Mouse (Mus musculus): ENCODE data around the gene Gpc5. TPM values are rescaled to one million over a fixed set of nuclear protein-coding genes. Genes with fewer than 3 reads are reported as not detected.

The Gpc5 gene
- polyA plus RNA-seq, 1 experiment from 2014 or later = 1.4 TPM

DNA sequence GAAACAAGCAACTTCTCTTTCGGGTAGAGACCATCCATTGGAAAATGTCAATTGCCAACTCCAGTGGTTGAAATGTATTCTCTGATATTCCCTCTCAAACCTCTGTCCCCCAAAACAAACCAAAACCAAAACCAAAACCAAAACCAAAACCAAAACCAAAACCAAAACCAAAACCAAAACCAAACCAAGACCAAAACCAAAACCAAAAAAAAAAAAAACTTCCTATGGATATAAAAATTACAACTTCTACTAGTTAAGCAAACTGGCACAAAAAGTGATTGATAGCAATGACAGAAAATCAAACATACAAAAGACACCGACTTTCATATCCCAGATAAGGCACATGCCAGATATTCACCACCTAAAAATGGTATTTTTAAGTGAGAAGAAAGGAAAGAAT is 161.7 kb downstream of the Gpc5 start:
- Histone ChIP-seq H3K27me3 (no peaks in the 10 kb centered on the region; the same call in 1 of the 2 replicates), H3K4me1 (no peaks in the 10 kb centered on the region), H3K9me3 (no peaks in the 10 kb centered on the region), H3K36me3 (no peaks in the 10 kb centered on the region), H3K27ac (no peak overlapping the region), H3K9ac (no peak overlapping the region), H3K4me3 (no peak overlapping the region), H3K4me2 (replicated peaks) (no peak overlapping the region)
- WGBS = 87% methylated on average over 2 of the region's 2 CpGs
- ATAC-seq (ENCODE audit: insufficient number of reproducible peaks, insufficient read depth, low FRiP score, low TSS enrichment) = no peak

DNA sequence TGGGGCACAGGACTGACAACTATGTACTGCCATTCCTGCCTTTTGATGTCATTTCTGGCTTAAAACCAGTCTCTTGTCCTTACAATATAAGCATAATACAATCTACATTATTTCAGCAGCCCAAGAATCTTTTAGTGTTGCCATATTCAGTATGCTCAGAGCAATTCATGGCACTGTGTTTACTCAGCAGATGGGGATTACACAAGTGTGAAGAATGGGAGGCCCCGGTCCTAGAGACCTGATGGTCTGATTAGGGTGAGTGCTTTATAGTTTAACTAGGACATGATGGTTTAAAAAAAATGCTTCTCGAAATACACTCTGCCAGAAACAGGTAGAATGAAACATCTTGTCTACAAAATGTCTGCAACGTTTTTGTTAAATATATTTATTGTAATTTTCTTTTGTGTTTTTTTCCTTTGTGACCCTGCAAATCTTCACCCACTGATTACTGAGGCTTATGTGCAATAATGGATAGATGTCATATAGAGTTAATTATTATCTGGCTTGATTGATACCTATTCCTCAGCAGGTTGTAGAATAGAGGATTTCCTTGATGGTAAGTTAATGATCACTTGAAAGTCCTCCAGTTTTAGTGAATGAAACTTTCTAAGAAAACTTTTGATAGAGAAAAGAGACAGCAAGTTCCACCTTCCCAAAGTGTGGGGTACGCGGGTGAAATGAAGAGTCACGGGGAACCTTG is 177.8 kb downstream of the Gpc5 start:
- no peak for ATAC-seq (ENCODE audit: insufficient number of reproducible peaks, insufficient read depth, low FRiP score, low TSS enrichment)
- no peaks in the 10 kb centered on the region for H3K36me3 ChIP-seq
- 88% methylated on average over 6 of the region's 6 CpGs for WGBS
- H3K9me3 ChIP-seq = no peaks in the 10 kb centered on the region
- H3K4me3 ChIP-seq = no peak overlapping the region
- no peaks in the 10 kb centered on the region for H3K4me1 ChIP-seq
- H3K4me2 ChIP-seq (replicated peaks) = no peak overlapping the region
- no peak overlapping the region for H3K9ac ChIP-seq
- no peak overlapping the region for H3K27ac ChIP-seq
- H3K27me3 ChIP-seq = no peaks in the 10 kb centered on the region

DNA sequence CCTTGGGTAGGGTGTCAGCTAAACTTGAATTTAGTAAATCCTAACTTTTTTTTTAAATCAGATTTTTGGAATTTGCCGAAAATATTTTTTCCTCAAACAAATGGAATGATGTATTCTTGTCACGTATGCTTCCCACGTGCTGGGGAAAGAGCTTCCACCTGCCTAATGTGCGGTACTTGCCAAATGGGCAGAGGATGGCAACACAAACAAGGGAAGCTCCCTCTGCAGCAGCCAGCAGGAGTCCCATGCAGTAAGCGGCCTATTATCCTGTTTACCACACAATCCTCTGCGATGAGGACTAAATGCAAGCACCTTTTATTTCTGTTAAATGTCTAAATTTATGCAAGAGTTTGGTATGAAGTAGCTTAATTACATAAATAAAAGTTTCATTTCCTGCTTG is 178.4 kb downstream of the Gpc5 start:
- Histone ChIP-seq H3K36me3 (no peaks in the 10 kb centered on the region), H3K4me1 (no peaks in the 10 kb centered on the region), H3K4me3 (no peak overlapping the region), H3K27ac (no peak overlapping the region), H3K27me3 (no peaks in the 10 kb centered on the region), H3K4me2 (replicated peaks) (no peak overlapping the region), H3K9me3 (no peaks in the 10 kb centered on the region), H3K9ac (no peak overlapping the region)
- ATAC-seq (ENCODE audit: insufficient number of reproducible peaks, insufficient read depth, low FRiP score, low TSS enrichment) = no peak
- 82% methylated on average over 6 of the region's 6 CpGs for WGBS

DNA sequence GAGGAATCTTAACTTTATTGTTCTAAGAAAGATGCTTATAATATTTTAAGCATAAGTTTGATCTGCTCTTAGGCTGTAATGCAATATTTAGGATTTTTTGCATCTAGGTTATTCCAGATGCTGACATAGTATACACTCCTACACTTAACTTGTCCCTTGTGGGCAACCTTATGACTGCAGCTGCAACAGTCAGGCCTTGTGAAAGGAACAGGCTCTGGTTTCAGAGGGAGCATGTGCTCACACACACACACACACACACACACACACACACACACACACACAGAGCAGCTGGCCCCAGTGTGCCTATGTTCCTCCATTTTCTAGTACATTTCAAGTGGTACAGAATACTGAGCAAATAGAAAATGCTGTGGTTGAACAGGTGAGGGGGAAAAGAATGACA is 190.8 kb downstream of the Gpc5 start:
- Histone ChIP-seq H3K9ac (no peak overlapping the region), H3K27ac (no peak overlapping the region), H3K9me3 (no peaks in the 10 kb centered on the region), H3K36me3 (no peaks in the 10 kb centered on the region), H3K27me3 (no peaks in the 10 kb centered on the region), H3K4me2 (replicated peaks) (no peak overlapping the region), H3K4me3 (no peak overlapping the region), H3K4me1 (no peaks in the 10 kb centered on the region)
- no peak for ATAC-seq (ENCODE audit: insufficient number of reproducible peaks, insufficient read depth, low FRiP score, low TSS enrichment)

DNA sequence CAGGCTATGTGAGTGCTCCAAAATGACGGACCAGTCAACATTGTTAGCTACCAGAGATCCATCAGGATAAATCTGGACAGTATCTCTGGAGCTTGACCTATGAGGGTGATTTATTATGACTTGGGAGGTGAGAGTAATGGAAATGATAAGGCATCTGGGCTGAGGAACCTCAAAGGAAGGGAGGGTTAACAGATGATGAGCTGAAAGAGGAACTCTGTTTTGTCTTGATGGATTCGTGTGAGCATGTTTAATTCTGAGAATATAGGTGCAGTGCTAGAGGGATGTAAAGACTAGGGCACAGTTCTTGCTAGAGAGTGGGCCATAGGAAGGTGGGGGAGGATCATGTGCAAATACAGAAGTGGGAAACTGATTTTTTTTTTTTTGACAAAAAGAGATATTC is 232.2 kb downstream of the Gpc5 start:
- Histone ChIP-seq H3K4me2 (replicated peaks) (no peak overlapping the region), H3K36me3 (no peaks in the 10 kb centered on the region), H3K4me3 (no peak overlapping the region), H3K27ac (no peak overlapping the region), H3K27me3 (no peaks in the 10 kb centered on the region), H3K4me1 (no peaks in the 10 kb centered on the region), H3K9me3 (no peaks in the 10 kb centered on the region), H3K9ac (no peak overlapping the region)
- ATAC-seq (ENCODE audit: insufficient number of reproducible peaks, insufficient read depth, low FRiP score, low TSS enrichment) = no peak
- WGBS = 83% methylated on average over 2 of the region's 2 CpGs

DNA sequence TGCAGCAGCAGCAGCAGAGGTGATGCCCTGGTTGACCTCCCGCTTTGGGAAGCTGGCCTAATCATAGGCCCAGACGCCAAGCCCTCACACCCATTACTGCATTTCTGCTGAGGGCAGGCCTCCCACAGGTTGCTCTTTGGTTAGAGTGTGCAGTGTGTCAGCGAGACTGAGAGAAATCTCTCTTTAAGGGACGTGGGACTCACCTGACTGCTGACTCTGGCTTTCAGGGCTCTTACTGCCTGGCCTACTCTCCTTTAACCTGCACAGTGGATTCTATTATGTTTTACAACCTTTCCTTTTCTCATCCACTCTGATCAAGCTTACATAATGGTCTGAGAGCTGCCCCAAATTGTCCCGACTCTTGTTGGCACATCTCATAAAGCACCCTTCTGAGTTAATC is 234.4 kb downstream of the Gpc5 start:
- 51% methylated on average over 5 of the region's 5 CpGs for WGBS
- no peak overlapping the region for H3K4me2 ChIP-seq (replicated peaks)
- no peaks in the 10 kb centered on the region for H3K9me3 ChIP-seq
- no peak overlapping the region for H3K27ac ChIP-seq
- no peaks in the 10 kb centered on the region for H3K27me3 ChIP-seq
- no peak overlapping the region for H3K9ac ChIP-seq
- H3K36me3 ChIP-seq = no peaks in the 10 kb centered on the region
- no peak overlapping the region for H3K4me3 ChIP-seq
- H3K4me1 ChIP-seq = no peaks in the 10 kb centered on the region
- no peak for ATAC-seq (ENCODE audit: insufficient number of reproducible peaks, insufficient read depth, low FRiP score, low TSS enrichment)

DNA sequence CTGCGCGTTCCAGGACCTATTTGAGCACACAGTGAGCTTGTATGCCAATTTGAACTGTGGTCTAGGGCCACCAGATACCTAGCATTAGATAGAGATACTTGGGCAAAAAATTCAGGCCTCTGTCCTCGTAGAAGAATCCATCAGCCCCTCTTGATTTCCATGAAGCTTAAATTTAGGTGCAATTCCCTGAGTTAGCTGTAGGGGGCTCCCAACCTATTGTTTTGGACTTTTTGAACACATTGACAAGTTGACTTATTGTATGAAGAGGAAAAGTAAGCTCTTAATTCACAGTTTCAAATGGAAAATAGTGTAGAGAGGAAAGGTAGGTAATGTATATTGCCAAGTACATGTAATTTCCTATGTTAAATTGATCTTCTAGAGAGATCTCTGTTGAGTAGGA is 247.1 kb downstream of the Gpc5 start:
- Histone ChIP-seq H3K4me1 (no peaks in the 10 kb centered on the region), H3K4me2 (replicated peaks) (no peak overlapping the region), H3K9me3 (no peaks in the 10 kb centered on the region), H3K36me3 (no peaks in the 10 kb centered on the region), H3K9ac (no peak overlapping the region), H3K27ac (no peak overlapping the region), H3K27me3 (no peaks in the 10 kb centered on the region), H3K4me3 (no peak overlapping the region)
- WGBS = 71% methylated on average over 3 of the region's 3 CpGs
- no peak for ATAC-seq (ENCODE audit: insufficient number of reproducible peaks, insufficient read depth, low FRiP score, low TSS enrichment)

DNA sequence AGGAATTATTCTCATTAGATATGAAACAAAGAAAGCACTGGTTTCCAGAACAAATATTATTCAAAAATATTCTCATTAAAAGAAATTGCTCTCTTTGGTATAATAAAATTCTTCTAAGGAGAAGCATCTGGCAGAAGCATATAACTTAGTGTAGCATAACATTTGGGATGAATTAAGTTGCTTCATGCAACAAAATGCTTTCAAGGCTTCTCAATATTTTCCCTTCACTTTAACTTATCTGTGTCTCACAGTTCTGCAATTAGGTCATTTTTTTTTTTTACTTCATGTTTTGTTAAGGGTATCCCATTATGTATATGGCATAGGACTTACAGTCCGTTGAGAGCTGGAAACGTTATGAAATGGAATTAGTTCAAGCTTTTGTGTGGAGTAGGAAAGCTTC is 250.6 kb downstream of the Gpc5 start:
- no peak for ATAC-seq (ENCODE audit: insufficient number of reproducible peaks, insufficient read depth, low FRiP score, low TSS enrichment)
- Histone ChIP-seq H3K4me3 (no peak overlapping the region), H3K27me3 (no peaks in the 10 kb centered on the region), H3K27ac (no peak overlapping the region), H3K4me2 (replicated peaks) (no peak overlapping the region), H3K4me1 (no peaks in the 10 kb centered on the region), H3K9ac (no peak overlapping the region), H3K9me3 (no peaks in the 10 kb centered on the region), H3K36me3 (no peaks in the 10 kb centered on the region)
- 47% methylated on average over 2 of the region's 2 CpGs for WGBS

DNA sequence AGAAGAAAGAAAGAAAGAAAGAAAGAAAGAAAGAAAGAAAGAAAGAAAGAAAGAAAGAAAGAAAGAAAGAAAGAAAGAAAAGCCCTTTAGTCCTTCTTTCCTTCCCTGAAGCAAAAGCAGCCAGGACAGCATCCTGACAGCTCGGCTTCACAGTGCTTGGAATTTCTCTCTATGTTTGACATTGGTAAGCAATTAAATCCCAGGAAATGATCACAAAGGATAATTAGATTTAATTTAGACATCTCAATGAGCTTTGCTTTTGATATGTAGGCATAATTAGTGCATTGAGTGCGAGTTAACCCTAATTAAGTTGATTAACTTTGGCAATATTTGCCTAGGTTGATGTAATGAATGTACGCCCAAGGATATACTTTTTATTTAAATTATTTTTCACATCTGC is 257.4 kb downstream of the Gpc5 start:
- H3K4me3 ChIP-seq = no peak overlapping the region
- no peaks in the 10 kb centered on the region for H3K9me3 ChIP-seq
- WGBS = 56% methylated on average over 3 of the region's 3 CpGs
- H3K27me3 ChIP-seq = no peaks in the 10 kb centered on the region
- no peak overlapping the region for H3K4me2 ChIP-seq (replicated peaks)
- H3K4me1 ChIP-seq = no peaks in the 10 kb centered on the region
- no peak overlapping the region for H3K27ac ChIP-seq
- ATAC-seq (ENCODE audit: insufficient number of reproducible peaks, insufficient read depth, low FRiP score, low TSS enrichment) = no peak
- H3K9ac ChIP-seq = no peak overlapping the region
- no peaks in the 10 kb centered on the region for H3K36me3 ChIP-seq

DNA sequence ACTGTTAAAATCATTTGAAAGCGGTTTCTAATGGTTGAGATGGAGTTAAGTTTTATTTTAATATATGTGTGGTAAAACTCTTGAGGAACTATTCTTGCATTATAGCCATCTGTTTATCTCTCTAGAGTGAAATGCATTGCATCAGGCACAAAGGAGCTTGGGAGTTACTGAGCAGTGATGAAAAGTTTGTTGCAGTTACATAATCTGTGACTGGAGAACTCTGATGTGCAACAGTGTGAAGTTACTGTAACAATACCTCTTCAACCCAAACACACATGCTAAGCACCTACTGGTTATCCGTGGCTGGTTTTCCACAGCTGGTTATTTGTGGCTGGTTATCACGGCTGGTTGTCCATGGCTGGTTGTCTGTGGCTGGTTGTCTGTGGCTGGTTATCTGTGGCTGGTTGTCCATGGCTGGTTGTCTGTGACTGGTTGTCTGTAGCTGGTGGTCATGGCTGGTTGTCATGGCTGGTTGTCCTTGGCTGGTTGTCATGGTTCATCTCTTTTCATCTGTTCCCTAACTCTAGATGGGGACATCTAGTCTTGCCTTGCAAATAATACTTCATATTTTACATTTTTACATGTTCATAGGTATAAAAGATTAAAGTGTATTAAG is 273.4 kb downstream of the Gpc5 start:
- no peak for ATAC-seq (ENCODE audit: insufficient number of reproducible peaks, insufficient read depth, low FRiP score, low TSS enrichment)
- Histone ChIP-seq H3K9ac (no peak overlapping the region), H3K27me3 (no peaks in the 10 kb centered on the region), H3K4me3 (no peak overlapping the region), H3K9me3 (no peaks in the 10 kb centered on the region), H3K36me3 (no peaks in the 10 kb centered on the region), H3K27ac (no peak overlapping the region), H3K4me1 (no peaks in the 10 kb centered on the region), H3K4me2 (replicated peaks) (no peak overlapping the region)
- 94% methylated on average over 3 of the region's 3 CpGs for WGBS

DNA sequence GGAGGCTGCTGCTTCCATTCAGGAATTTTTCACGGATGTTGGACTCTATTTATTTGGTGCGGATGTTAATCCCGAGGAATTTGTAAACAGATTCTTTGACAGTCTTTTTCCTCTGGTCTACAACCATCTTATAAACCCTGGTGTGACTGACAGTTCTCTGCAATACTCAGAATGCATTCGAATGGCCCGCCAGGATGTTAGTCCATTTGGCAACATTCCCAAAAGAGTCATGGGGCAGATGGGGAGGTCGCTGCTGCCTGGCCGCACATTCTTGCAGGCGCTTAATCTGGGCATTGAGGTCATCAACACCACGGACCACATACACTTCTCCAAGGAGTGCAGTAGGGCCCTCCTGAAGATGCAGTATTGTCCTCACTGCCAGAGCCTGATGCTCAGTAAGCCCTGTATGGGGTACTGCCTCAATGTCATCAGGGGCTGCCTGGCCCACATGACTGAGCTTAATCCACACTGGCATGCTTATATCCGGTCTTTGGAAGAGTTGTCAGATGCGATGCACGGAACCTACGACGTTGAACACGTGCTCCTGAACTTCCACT is 277.7 kb downstream of the Gpc5 start:
- Histone ChIP-seq H3K9ac (no peak overlapping the region), H3K36me3 (no peaks in the 10 kb centered on the region), H3K4me3 (no peak overlapping the region), H3K27ac (no peak overlapping the region), H3K27me3 (no peaks in the 10 kb centered on the region), H3K4me2 (replicated peaks) (no peak overlapping the region), H3K4me1 (no peaks in the 10 kb centered on the region), H3K9me3 (no peaks in the 10 kb centered on the region)
- 80% methylated on average over 15 of the region's 15 CpGs for WGBS
- no peak for ATAC-seq (ENCODE audit: insufficient number of reproducible peaks, insufficient read depth, low FRiP score, low TSS enrichment)

DNA sequence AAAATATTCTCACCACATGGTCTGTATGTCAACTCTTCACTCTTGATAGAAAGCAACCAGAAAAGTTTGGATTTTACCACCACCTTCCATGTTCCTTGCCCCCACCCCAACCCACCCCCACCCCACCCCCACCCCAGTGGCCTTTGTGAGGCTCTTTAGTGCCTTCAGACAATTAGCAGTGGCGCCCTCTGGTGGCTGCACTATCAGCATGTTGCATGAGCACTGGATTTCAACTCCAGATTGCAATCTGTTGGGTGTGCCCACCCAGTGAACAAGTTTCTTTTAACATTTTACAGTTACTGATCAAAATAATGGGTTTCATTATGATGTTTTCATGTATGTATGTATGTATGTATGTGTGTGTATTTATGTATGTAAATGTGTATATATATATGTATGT is 279.1 kb downstream of the Gpc5 start:
- H3K36me3 ChIP-seq = no peaks in the 10 kb centered on the region
- H3K27ac ChIP-seq = no peak overlapping the region
- no peak for ATAC-seq (ENCODE audit: insufficient number of reproducible peaks, insufficient read depth, low FRiP score, low TSS enrichment)
- H3K4me1 ChIP-seq = no peaks in the 10 kb centered on the region
- H3K4me2 ChIP-seq (replicated peaks) = no peak overlapping the region
- no peaks in the 10 kb centered on the region for H3K27me3 ChIP-seq
- WGBS = 5% methylated on average over 1 of the region's 1 CpGs
- no peak overlapping the region for H3K4me3 ChIP-seq
- no peak overlapping the region for H3K9ac ChIP-seq
- no peaks in the 10 kb centered on the region for H3K9me3 ChIP-seq
